Mouse (Mus musculus): ENCODE data around the gene Ube2g1. TPM values are rescaled to one million over a fixed set of nuclear protein-coding genes. Genes with fewer than 3 reads are reported as not detected.

Ube2g1 gene
- total RNA-seq (2021) = 10 to 100 TPM; 81.3 to 82.5 TPM
- long read RNA-seq, experiment 1, transcript Ube2g1-203 (7 exons, 3,931 nt) = minor isoform, 6 of 198 reads
- long read RNA-seq, experiment 1, transcript Ube2g1-201 (6 exons, 3,815 nt) = major isoform, 145 of 198 reads
- long read RNA-seq, experiment 1, partial matches to known transcripts = 0 of 198 reads
- long read RNA-seq, experiment 1, other reads (novel, unspliced or antisense) = 47 of 198 reads
- long read RNA-seq, experiment 2, transcript Ube2g1-201 (6 exons, 3,815 nt) = major isoform, 81 of 136 reads
- long read RNA-seq, experiment 2, partial matches to known transcripts = 3 of 136 reads
- long read RNA-seq, experiment 2, other reads (novel, unspliced or antisense) = 47 of 136 reads

DNA sequence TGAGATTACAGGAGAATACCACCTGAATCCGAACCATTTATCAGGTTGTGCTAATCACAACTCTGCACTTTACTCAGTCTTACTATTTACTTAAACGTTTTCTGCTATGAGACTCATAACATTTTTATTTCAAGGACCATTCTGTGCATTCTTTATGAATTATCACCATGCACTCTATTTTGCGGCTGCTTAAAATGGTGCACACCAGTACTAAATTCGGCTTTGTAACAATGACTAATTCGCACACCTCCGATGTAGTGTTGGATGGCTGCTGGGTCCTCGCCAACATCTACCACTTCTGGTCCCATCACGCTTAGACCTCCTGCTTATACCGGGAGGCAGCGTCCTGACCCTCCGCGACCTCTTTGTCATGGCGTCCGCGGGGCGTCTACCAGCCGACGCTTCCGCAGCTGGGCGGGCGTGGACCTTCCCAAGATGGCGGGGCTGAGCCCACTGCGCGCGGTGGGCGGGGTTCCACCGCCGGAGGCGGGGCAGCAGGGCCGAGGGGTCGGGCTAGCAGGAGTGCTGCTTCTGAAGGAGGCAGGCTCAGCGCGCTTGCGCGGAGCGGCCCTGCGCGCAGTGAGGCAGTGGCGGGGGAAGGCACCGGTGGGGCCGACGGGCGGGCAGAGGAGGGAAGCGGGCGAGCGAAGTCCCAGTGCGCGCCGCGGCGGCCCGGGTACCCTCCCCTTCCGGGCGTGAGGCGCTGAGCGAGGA is at the start of gene Ube2g1:
Ube2g1 (plus strand) TSS at position 590 of the 714 bp plus-strand sequence.
- DNase-seq (ENCODE audit: low spot score) = peak; percentile 98

DNA sequence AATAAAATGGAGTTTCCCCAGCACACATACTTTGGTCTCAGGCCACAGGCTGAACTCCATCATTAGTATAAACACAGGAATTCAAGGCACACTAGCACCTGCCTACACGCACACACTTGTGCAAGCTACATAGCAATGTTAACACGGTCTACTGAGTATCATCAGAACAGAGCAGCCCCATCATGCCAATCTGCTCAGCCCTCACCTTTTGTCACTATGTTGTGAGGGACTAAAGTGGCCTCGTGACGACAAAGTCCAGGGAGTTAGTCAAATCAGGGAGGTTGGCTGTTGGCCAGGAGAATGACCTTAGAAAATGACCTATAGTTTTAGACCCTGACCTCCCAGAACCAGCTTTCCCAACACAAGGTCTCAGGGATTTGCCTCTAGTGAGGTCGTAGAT is 48.9 kb upstream of the Ube2g1 start:
- DNase-seq (ENCODE audit: low spot score) = no peak

GRCm38 (mm10) chr11:72560661-72561060 is 46.4 kb upstream of the Ube2g1 start:
- no peak for DNase-seq (ENCODE audit: low spot score)

- DNase-seq (ENCODE audit: low spot score) = peak; percentile 51
These were observed 42.8 kb upstream of the Ube2g1 start for GRCm38 (mm10) chr11:72564232-72564807.

DNA sequence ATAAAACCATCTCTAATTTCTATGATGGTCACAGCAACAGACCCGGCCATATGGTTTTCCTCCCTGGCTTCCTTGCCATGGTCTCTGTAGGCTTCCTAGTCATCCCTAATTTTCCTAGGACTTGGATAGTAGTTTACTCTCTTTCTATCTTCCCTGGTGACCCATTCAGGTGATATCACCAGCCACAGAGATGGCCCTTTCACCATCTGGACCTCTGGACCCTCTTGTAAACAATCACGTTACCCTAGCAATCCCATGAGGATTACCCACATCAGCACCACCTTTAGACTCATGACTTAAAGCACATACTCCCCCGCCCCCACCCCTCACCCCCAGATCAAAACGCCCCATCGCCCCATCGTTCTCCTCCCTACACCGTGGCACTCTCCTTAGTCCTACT is 40.8 kb upstream of the Ube2g1 start:
- DNase-seq (ENCODE audit: low spot score) = no peak

GRCm38 (mm10) chr11:72566816-72567338 is 40.2 kb upstream of the Ube2g1 start:
- DNase-seq (ENCODE audit: low spot score) = no peak

- DNase-seq (ENCODE audit: low spot score) = no peak
These were observed 38.0 kb upstream of the Ube2g1 start for GRCm38 (mm10) chr11:72569051-72569450.

DNA sequence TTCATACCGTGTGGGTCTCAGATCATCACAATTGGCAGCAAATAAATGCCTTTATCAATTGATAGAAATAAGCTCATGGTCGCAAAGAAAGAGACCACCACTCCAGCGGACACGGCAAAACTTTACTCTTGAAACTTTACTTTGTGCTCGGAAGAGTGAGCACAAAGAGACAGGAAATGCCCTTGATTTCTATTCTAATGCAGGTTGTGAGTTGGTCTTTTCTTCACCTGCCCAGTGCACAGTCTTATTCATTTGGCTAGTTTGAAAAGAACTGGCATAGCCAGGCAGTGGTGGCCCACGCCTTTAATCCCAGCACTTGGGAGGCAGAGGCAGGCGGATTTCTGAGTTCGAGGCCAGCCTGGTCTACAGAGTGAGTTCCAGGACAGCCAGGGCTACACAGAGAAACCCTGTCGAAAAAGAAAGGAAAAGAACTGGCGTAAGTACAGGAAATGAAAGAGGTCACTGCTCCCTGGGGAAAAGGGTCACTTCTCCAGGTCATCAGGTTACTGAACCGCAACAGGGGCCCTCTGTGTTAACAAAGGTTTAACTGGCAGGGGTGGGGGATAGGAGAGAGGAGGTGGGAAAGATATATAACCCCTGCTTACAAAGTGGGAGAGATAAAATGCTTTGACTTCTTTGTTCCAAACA is 37.3 kb upstream of the Ube2g1 start:
- no peak for DNase-seq (ENCODE audit: low spot score)

DNA sequence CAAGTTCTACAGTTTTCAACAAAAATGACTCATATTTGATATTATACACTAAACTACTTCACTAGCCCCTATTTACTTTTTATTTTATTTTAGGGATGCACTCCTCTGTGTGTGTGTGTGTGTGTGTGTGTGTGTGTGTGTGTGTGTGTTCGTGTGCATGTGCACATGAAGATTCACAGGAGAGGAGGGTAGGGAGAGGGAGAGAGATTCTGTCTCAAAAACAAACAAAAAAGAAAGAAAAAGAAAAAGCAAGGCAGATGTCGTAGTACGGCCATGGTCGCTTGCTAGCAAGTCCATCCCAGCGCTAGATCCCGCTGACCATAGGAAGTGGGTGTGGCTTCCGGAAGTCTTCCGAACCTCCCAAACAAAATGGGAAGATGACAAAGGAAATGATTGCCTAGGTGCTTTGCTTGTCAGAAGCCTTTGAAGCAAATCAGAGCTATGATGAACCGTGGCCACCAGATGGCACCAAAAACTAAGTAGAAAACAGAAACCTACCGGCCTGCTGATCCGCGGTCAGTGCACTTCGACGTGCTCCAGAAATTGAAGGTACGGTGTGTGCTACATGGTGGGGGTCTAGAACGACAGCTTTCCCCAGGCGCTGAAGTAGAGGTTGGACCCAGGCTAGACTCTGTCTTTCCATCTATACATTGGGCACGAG is 36.6 kb upstream of the Ube2g1 start:
- peak; percentile 87 for DNase-seq (ENCODE audit: low spot score)

GRCm38 (mm10) chr11:72573819-72574218 is 33.3 kb upstream of the Ube2g1 start:
- peak; percentile 45 for DNase-seq (ENCODE audit: low spot score)

DNA sequence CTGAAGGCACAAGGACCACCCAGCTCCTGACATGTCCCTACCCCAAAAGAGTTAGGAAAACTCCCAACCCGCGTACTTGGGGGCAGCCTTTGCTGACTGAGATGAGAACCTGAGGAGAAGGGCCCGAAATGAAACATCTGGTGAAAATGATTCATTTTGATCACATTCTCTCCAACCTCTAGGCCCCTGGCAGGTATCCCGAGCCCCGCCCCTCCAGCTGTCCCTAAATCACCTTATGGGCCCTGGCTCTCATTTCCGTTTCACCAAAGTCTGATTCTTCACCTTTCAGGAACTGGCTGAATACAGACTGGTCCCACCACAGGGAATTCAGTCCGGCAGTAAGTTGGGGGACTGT is 31.0 kb upstream of the Ube2g1 start:
- no peak for DNase-seq (ENCODE audit: low spot score)

DNA sequence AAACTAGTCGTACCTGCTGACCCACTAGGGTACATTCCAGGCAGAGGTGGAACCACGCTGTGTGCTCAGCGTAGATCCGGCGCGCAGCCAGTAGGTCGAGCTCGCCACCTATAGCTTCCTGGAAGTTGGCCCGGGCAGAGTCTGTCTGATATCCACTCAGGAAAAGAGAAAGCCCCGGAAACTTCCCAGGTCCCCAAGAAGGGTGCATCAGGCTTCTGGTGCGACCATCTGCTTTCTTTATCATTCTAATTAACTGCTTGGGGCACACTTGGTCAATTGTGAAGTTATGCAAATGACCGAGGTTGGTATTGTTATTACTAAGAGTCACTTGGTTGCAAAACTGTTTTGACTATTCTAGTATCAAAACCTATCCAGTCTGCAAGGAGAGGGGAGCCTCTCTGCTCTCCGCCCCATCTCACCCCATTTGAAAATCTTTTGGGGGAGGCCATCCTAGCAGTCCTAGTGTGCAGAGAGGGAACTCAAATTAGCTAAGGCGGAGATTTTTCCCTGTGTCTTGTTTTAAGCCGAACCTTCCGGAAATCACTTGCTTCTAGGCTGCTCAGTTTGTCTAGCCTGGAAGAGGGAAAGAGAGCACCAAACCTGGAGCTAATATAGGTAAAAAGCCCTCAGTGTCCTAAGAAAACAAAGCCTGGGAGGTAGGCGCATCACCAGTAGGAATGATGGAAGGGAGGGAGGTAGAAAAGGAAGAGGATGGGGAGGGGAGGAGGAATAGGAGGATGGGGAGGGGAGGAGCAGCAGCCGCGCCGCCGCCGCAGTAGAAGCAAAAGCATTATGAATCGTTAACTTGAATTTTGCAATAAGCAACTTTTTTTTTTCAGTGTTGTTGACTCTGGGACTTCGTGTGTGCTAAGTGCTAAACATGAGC is 30.4 kb upstream of the Ube2g1 start:
- DNase-seq (ENCODE audit: low spot score) = no peak

- no peak for DNase-seq (ENCODE audit: low spot score)
These were observed 28.6 kb upstream of the Ube2g1 start for GRCm38 (mm10) chr11:72578471-72578870.

DNA sequence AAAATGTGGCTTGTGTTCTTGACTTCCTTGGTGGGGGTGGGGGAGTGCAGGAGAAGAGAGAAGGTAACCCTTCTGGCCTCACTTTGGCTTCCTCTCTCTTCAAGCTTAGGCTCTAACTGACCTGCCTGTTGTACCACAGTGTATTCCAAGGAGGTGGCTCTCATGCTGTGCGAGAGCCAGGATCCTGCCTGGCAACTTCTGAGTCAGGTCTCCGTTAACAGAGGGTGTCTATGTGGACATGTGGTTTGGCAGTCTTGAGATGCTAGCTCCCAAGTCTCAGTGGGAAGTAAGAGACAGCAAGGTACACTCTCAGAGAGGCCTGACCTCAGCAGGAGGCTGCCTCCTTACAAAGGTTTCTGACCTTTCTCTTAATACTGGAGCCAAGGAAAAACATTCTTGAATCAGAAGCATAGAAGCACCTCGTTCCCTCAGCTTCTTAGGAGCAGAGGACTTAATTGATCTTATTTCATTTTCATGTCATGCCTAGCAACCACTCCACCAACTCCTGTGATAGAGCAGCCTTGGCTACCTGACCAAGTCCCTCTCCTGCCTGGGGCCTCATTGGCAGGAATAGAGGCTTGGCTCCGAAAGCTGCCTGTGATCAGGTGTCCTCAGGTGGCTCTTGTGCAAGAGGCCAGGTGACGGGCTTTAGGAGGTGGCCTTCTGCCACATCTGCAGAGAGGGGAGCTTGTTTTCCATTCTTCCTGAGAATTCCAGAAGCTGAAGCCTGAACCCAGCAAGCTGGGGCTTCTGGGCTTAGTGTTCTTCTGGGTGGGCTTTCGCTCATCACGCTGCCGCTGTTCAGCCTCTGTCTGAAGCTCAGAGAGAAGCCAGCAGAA is 25.3 kb upstream of the Ube2g1 start:
- DNase-seq (ENCODE audit: low spot score) = peak; percentile 83

GRCm38 (mm10) chr11:72582448-72582705 is 24.7 kb upstream of the Ube2g1 start:
- DNase-seq (ENCODE audit: low spot score) = peak; percentile 66

GRCm38 (mm10) chr11:72583092-72583491 is 24.0 kb upstream of the Ube2g1 start:
- DNase-seq (ENCODE audit: low spot score) = peak; percentile 50

- DNase-seq (ENCODE audit: low spot score) = no peak
These were observed 20.5 kb upstream of the Ube2g1 start for GRCm38 (mm10) chr11:72586570-72586969.

- no peak for DNase-seq (ENCODE audit: low spot score)
These were observed 19.4 kb upstream of the Ube2g1 start for GRCm38 (mm10) chr11:72587537-72588233.

Data from gastrocnemius, adult 18-20 months (tissue).